Mouse (Mus musculus) mature B cell (primary cell): ENCODE results near the gene Cox4i1.

Source experiments
- in situ Hi-C: fragments of 300-500 bp; cut with MboI; formaldehyde crosslinking; loops from 2 replicates; pipeline ENCODE4 v1.14.3; 2019

Gene Cox4i1

GRCm38 (mm10) chr8:120657415-120657814 is 10.6 kb upstream of the Cox4i1 start:
- in situ Hi-C loops, result no loop called here

- in situ Hi-C loops, result no loop called here
These were observed 3.5 kb upstream of the Cox4i1 start for GRCm38 (mm10) chr8:120664566-120664965.

- in situ Hi-C loops, result no loop called here
These were observed 2.1 kb upstream of the Cox4i1 start for GRCm38 (mm10) chr8:120665726-120666455.

GRCm38 (mm10) chr8:120666807-120667470 is 1.1 kb upstream of the Cox4i1 start:
- in situ Hi-C loops, result no loop called here

- in situ Hi-C loops, result no loop called here
These were observed 418 bp downstream of the Cox4i1 start, which contains the start of gene Emc8 for GRCm38 (mm10) chr8:120668374-120668905. Gene Emc8, minus strand, starts transcription at chr8:120668573.

- in situ Hi-C loops, result no loop called here
These were observed 3.8 kb downstream of the Cox4i1 start for GRCm38 (mm10) chr8:120671775-120672174.

GRCm38 (mm10) chr8:120672626-120673229 is 4.7 kb downstream of the Cox4i1 start:
- in situ Hi-C loops, result no loop called here

GRCm38 (mm10) chr8:120673298-120673697 is 5.3 kb downstream of the Cox4i1 start:
- in situ Hi-C loops, result no loop called here

- in situ Hi-C loops, result no loop called here
These were observed 7.7 kb downstream of the Cox4i1 start for GRCm38 (mm10) chr8:120675718-120676117.

GRCm38 (mm10) chr8:120678447-120678846 is 10.4 kb downstream of the Cox4i1 start:
- in situ Hi-C loops, result no loop called here

- in situ Hi-C loops, result loop anchor here (5.0 kb wide), 1 partner anchor 112 kb away; no protein-coding TSS in a partner anchor
These were observed 11.8 kb downstream of the Cox4i1 start for GRCm38 (mm10) chr8:120679629-120680387.

GRCm38 (mm10) chr8:120680405-120680804 is 12.4 kb downstream of the Cox4i1 start:
- in situ Hi-C loops, result loop anchor here (5.0 kb wide), 1 partner anchor 112 kb away; no protein-coding TSS in a partner anchor

- in situ Hi-C loops, result loop anchor here (5.0 kb wide), 1 partner anchor 111 kb away; no protein-coding TSS in a partner anchor
These were observed 13.1 kb downstream of the Cox4i1 start for GRCm38 (mm10) chr8:120681113-120681512.

GRCm38 (mm10) chr8:120683602-120684001 is 15.6 kb downstream of the Cox4i1 start:
- in situ Hi-C loops, result loop anchor here (5.0 kb wide), 1 partner anchor 109 kb away; no protein-coding TSS in a partner anchor

- in situ Hi-C loops, result loop anchor here (5.0 kb wide), 1 partner anchor 108 kb away; no protein-coding TSS in a partner anchor
These were observed 16.1 kb downstream of the Cox4i1 start for GRCm38 (mm10) chr8:120684082-120684481.

- in situ Hi-C loops, result no loop called here
These were observed 17.1 kb downstream of the Cox4i1 start for GRCm38 (mm10) chr8:120685097-120685496.

- in situ Hi-C loops, result no loop called here
These were observed 17.6 kb downstream of the Cox4i1 start for GRCm38 (mm10) chr8:120685591-120685990.

- in situ Hi-C loops, result no loop called here
These were observed 18.0 kb downstream of the Cox4i1 start for GRCm38 (mm10) chr8:120686051-120686450.

GRCm38 (mm10) chr8:120686576-120686975 is 18.6 kb downstream of the Cox4i1 start:
- in situ Hi-C loops, result no loop called here

- in situ Hi-C loops, result no loop called here
These were observed 19.8 kb downstream of the Cox4i1 start for GRCm38 (mm10) chr8:120687786-120688185.

GRCm38 (mm10) chr8:120688511-120688910 is 20.5 kb downstream of the Cox4i1 start:
- in situ Hi-C loops, result no loop called here
